In the genomic region with DNA sequence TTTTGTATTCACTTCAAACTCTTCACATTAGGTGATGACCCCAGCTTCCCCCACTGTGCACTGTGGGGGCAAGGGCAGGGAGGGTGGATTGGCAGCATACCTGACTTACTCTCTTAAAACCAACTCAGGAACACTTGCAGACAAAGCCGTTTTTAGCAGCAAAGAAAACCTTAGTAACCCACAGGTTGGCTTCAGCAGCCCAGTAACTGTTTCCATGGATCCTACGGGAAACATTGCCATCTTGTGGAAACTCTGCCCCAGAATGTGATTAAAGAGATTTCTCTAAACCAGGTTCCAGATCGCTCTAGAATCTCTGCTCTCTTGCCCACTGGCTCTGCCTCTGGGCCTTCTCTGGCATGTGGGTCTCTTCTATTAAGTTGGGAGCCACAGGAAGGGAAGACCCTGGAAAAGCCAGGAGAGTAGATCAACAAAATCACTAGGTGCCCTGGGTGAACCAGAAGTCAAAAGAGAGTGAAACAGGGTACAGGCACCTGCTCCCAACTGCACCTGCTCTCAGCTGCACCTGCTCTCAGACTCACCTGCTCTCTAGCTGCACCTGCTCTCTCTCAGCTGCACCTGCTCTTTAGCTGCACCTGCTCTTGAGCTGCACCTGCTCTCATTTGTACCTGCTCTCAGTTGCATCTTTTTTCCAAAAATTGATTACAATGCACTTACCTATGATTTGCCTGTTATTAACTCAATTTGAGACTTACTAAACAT, we compare ENCODE assay signal across 12 mouse cellular contexts. TPM values are rescaled to one million over a fixed set of nuclear protein-coding genes. Genes with fewer than 3 reads are reported as not detected.
A peak's percentile ranks its signal among the peaks of the same experiment; 100 is the strongest.
DNase-seq lines count a peak whose midpoint lies in the region; ATAC-seq and TF ChIP-seq lines count a peak whose summit lies in the region.
"Had no signal": no experiment of that assay in that cellular context is flagged by ENCODE, and none has a peak within 500 bp of the region (broad histone marks: within the 10 kb centered on the region; RNA-seq: fewer than 3 reads in every experiment).

No protein-coding gene starts in this region.

- no peaks in the 10 kb centered on the region for H3K4me1 ChIP-seq in kidney, postnatal 0 days (replicated peaks; ENCODE audit: insufficient read depth, low read length)
- 0 out of 4 replicates have a peak, but pooled peaks cover 0 to 2% of the 10 kb centered on the region in 2 experiments for H3K4me1 ChIP-seq in CH12.LX (ENCODE audit: control insufficient read depth in 1 of 2, insufficient read depth in 2 of 2)
- H3K4me1 ChIP-seq: forebrain, embryonic 12.5 days; neural tube, embryonic 15.5 days had no signal

- H3K4me3 ChIP-seq in kidney, postnatal 0 days (replicated peaks; ENCODE audit: low read depth, low read length), result no peak overlapping the region
- no peak overlapping the region for H3K4me3 ChIP-seq in CH12.LX (replicated peaks in 1 of 3; ENCODE audit: low read depth in 2 of 3, low read length in 2 of 3, poor library complexity in 1 of 3)
- H3K4me3 ChIP-seq: forebrain, embryonic 12.5 days; heart, embryonic 15.5 days; neural tube, embryonic 15.5 days had no signal

- no peak overlapping the region for H3K27ac ChIP-seq in kidney, postnatal 0 days
- H3K27ac ChIP-seq in CH12.LX (ENCODE audit: insufficient read depth, low read depth), result no peak overlapping the region
- H3K27ac ChIP-seq: forebrain, embryonic 12.5 days; heart, embryonic 15.5 days; neural tube, embryonic 15.5 days had no signal

- no peaks in the 10 kb centered on the region for H3K27me3 ChIP-seq in kidney, postnatal 0 days (ENCODE audit: insufficient read depth, low read length)
- no peaks in the 10 kb centered on the region for H3K27me3 ChIP-seq in CH12.LX (replicated peaks)
- H3K27me3 ChIP-seq: forebrain, embryonic 12.5 days; heart, embryonic 15.5 days; neural tube, embryonic 15.5 days had no signal

- no peak for TF ChIP-seq POLR2A in CH12.LX (IDR thresholded peaks at IDR 0.05; ENCODE audit: low read depth, low read length)

- no peaks in the 10 kb centered on the region for H3K36me3 ChIP-seq in kidney, postnatal 0 days (ENCODE audit: insufficient read depth, low read length)
- no peaks in the 10 kb centered on the region for H3K36me3 ChIP-seq in CH12.LX (replicated peaks in 1 of 2; ENCODE audit: control insufficient read depth in 1 of 2, insufficient read depth in 1 of 2, low read length in 1 of 2)
- H3K36me3 ChIP-seq: forebrain, embryonic 12.5 days; heart, embryonic 15.5 days; neural tube, embryonic 15.5 days had no signal

- TF ChIP-seq CTCF in kidney, postnatal 0 days (IDR thresholded peaks at IDR 0.05; ENCODE audit: low read depth), result peak; percentile 58
- peak in 1 of 2 experiments; percentile 35; a peak in 2 of 4 replicates for TF ChIP-seq CTCF in CH12.LX (conservative IDR thresholded peaks at IDR 0.05 in 1 of 2, IDR thresholded peaks at IDR 0.05 in 1 of 2; ENCODE audit: low read depth in 2 of 2, low read length in 2 of 2)

- 36% methylated on average over 3 of the region's 3 CpGs for WGBS in kidney, postnatal 0 days

- H3K9me3 ChIP-seq in kidney, postnatal 0 days (replicated peaks; ENCODE audit: low read length), result no peaks in the 10 kb centered on the region
- H3K9me3 ChIP-seq in CH12.LX (replicated peaks; ENCODE audit: low read length), result no peaks in the 10 kb centered on the region
- H3K9me3 ChIP-seq: forebrain, embryonic 12.5 days; heart, embryonic 15.5 days; neural tube, embryonic 15.5 days had no signal

- peak; percentile 41 for TF ChIP-seq RAD21 in CH12.LX (IDR thresholded peaks at IDR 0.05; ENCODE audit: low read depth, low read length)

- no peak overlapping the region for H3K4me2 ChIP-seq in kidney, postnatal 0 days (ENCODE audit: low read length)
- no peak overlapping the region for H3K4me2 ChIP-seq in CH12.LX (ENCODE audit: insufficient read depth, low read depth, poor library complexity, severe bottlenecking)
- H3K4me2 ChIP-seq: forebrain, embryonic 12.5 days; heart, embryonic 15.5 days; neural tube, embryonic 15.5 days had no signal

- in situ Hi-C loops in CH12.LX (cut with MboI; ENCODE audit: low pct_ligation_motif_present, low pct_unique_long_range_greater_than_20kb, low sequenced_read_pairs), result loop anchor here (25.0 kb wide), 2 partner anchors 283 to 392 kb away; no protein-coding TSS in a partner anchor

- no peak for TF ChIP-seq EP300 in CH12.LX (IDR thresholded peaks at IDR 0.05; ENCODE audit: low read length)

- peak; percentile 6 for DNase-seq in cerebellum, postnatal 14 days
- no peak for DNase-seq in cerebellum, postnatal 36 days
- peak; percentile 22 for DNase-seq in kidney, postnatal 0 days (ENCODE audit: low spot score)
- no peak for DNase-seq in kidney, postnatal 14 days
- no peak for DNase-seq in CH12.LX (ENCODE audit: extremely low read depth)
- peak; percentile 27 to 39 for DNase-seq in layer of hippocampus, postnatal 10 days (ENCODE audit: low spot score in 2 of 2)
- DNase-seq in cerebellum, postnatal 25 days, result no peak
- no peak for DNase-seq in cerebellum, adult 18-20 months
- DNase-seq: kidney, adult 18-20 months had no signal

- H3K9ac ChIP-seq in kidney, postnatal 0 days (ENCODE audit: low read depth, low read length), result no peak overlapping the region
- no peak overlapping the region for H3K9ac ChIP-seq in CH12.LX (ENCODE audit: insufficient read depth, low read depth)
- H3K9ac ChIP-seq: forebrain, embryonic 12.5 days; heart, embryonic 15.5 days; neural tube, embryonic 15.5 days had no signal

- no peaks in the 10 kb centered on the region for H3K79me2 ChIP-seq in CH12.LX (replicated peaks; ENCODE audit: control insufficient read depth, extremely low read depth, insufficient read depth, poor library complexity, severe bottlenecking)

- dilution Hi-C loops in CH12.LX (cut with MboI; ENCODE audit: extremely low pct_ligation_motif_present, extremely low pct_unique_long_range_greater_than_20kb, low sequenced_read_pairs), result no loop called here

- no peak for ATAC-seq in kidney, postnatal 0 days (replicated peaks; ENCODE audit: low FRiP score, low read depth)

TF ChIP-seq in CH12.LX, 34 proteins besides CTCF, POLR2A, EP300 and RAD21:
- peak; percentile 20 for TF ChIP-seq SMC3 (IDR thresholded peaks at IDR 0.05; ENCODE audit: low read depth, low read length)
- no peak for TF ChIP-seq NRF1 (IDR thresholded peaks at IDR 0.05; ENCODE audit: low read depth, low read length)

RNA-seq across cellular contexts. Expression of a gene that starts 46.1 kb away (rescaled TPM):
- 16.9 and 18.4 TPM in 2 replicates for polyA plus RNA-seq in kidney, postnatal 0 days (2015; fragmentation: Nextera tagmentation; extraction: Ambion mirVana)
- 11.4 and 11.7 TPM in 2 replicates for total RNA-seq in CH12.LX (2012; rRNA removed)
- 14.3 and 15.2 TPM in 2 replicates for total RNA-seq in CH12.LX (2014; rRNA removed)
- polyA plus RNA-seq in CH12.LX (2012; ENCODE audit: insufficient read length, low read depth), result 10.5 and 11.8 TPM in 2 replicates
- 10 to 100 TPM; 16.3 to 17.2 TPM for total RNA-seq in layer of hippocampus, postnatal 10 days (2021)

Comparison
In these comparisons a context has a peak if more than half of its experiments do, and no peak if none do; other contexts are left out.
1. DNase-seq: peak in cerebellum, postnatal 14 days (2 of 2), kidney, postnatal 0 days (single experiment) and layer of hippocampus, postnatal 10 days (2 of 2); none in cerebellum, postnatal 36 days (0 of 2), kidney, postnatal 14 days (single experiment), CH12.LX (single experiment), cerebellum, postnatal 25 days (0 of 2) and cerebellum, adult 18-20 months (0 of 2).